Mouse (Mus musculus) mouse trophoblast stem cell (cell line): ENCODE measurements around the gene Rpl23a.
"Not testable (repeated sequence)": the region's sequence is repeated elsewhere in the genome, so short reads cannot be mapped to it uniquely, and the experiment has no call there.

Experiments used
- in situ Hi-C, 2 experiments: fragments of 300-500 bp; cut with MseI, MboI; formaldehyde crosslinking; loops; 2 replicates in 1 of 2; 3 replicates in 1 of 2; pipeline ENCODE4 v1.15.1; 2025

Gene Rpl23a

GRCm38 (mm10) chr11:78184702-78185101 is 1.3 kb upstream of the Rpl23a start:
- in situ Hi-C loops: not testable (repeated sequence)

- in situ Hi-C loops: no loop called here
Measured at GRCm38 (mm10) chr11:78183884-78184514, 615 bp upstream of the Rpl23a start.

GRCm38 (mm10) chr11:78182450-78182849 is 934 bp downstream of the Rpl23a start:
- in situ Hi-C loops: no loop called here

GRCm38 (mm10) chr11:78181830-78182357 is 1.5 kb downstream of the Rpl23a start:
- in situ Hi-C loops: no loop called here

- in situ Hi-C loops: no loop called here
Measured at GRCm38 (mm10) chr11:78180081-78180761, 3.2 kb downstream of the Rpl23a start.

GRCm38 (mm10) chr11:78179438-78179999 is 3.9 kb downstream of the Rpl23a start:
- in situ Hi-C loops: no loop called here

GRCm38 (mm10) chr11:78178859-78179437 is 4.4 kb downstream of the Rpl23a start:
- in situ Hi-C loops: no loop called here

GRCm38 (mm10) chr11:78177903-78178858 is 5.2 kb downstream of the Rpl23a start:
- in situ Hi-C loops: no loop called here

- in situ Hi-C loops: no loop called here
Measured at GRCm38 (mm10) chr11:78177437-78177836, 5.9 kb downstream of the Rpl23a start.

- in situ Hi-C loops: no loop called here
Measured at GRCm38 (mm10) chr11:78176905-78177331, 6.5 kb downstream of the Rpl23a start.

GRCm38 (mm10) chr11:78176402-78176862 is 7.0 kb downstream of the Rpl23a start, which contains the start of the genes Nek8 and Tlcd1:
TSS of gene Nek8 (minus strand) at chr11:78176675.
TSS of gene Tlcd1 (plus strand) at chr11:78176711.
- in situ Hi-C loops: no loop called here

GRCm38 (mm10) chr11:78175771-78176401 is 7.5 kb downstream of the Rpl23a start:
- in situ Hi-C loops: no loop called here

GRCm38 (mm10) chr11:78174506-78174905 is 8.9 kb downstream of the Rpl23a start:
- in situ Hi-C loops: no loop called here

- in situ Hi-C loops: no loop called here
Measured at GRCm38 (mm10) chr11:78172748-78173383, 10.5 kb downstream of the Rpl23a start.

- in situ Hi-C loops: no loop called here
Measured at GRCm38 (mm10) chr11:78172034-78172747, 11.2 kb downstream of the Rpl23a start.

GRCm38 (mm10) chr11:78171328-78171727 is 12.1 kb downstream of the Rpl23a start:
- in situ Hi-C loops: no loop called here

GRCm38 (mm10) chr11:78170306-78170705 is 13.1 kb downstream of the Rpl23a start:
- in situ Hi-C loops: no loop called here

- in situ Hi-C loops: no loop called here
Measured at GRCm38 (mm10) chr11:78168541-78169468, 14.6 kb downstream of the Rpl23a start.
